Comparison of ENCODE assay signal across 8 mouse cellular contexts in genomic region chr9:107533791-107534407, GRCm38 (mm10). TPM values are rescaled to one million over a fixed set of nuclear protein-coding genes. Genes with fewer than 3 reads are reported as not detected.
A peak's percentile ranks its signal among the peaks of the same experiment; 100 is the strongest.
DNase-seq lines count a peak whose midpoint lies in the region; ATAC-seq lines count a peak whose summit lies in the region.

Gene Tmem115, plus strand, starts transcription at chr9:107533945.

- peak; percentile 97 for ATAC-seq in frontal cortex, adult (ENCODE audit: low TSS enrichment)

- H3K27ac ChIP-seq in hindbrain, embryonic 10.5 days, result peak within 1 kb of the TSS; percentile 88

- H3K4me1 ChIP-seq in hindbrain, embryonic 10.5 days (replicated peaks), result peaks cover 38% of the 10 kb centered on the region

- H3K27me3 ChIP-seq in hindbrain, embryonic 10.5 days (ENCODE audit: insufficient read depth, poor library complexity, severe bottlenecking), result peaks cover 16% of the 10 kb centered on the region; the same call in 1 of the 2 replicates

- no peaks in the 10 kb centered on the region for H3K9me3 ChIP-seq in hindbrain, embryonic 10.5 days

- peaks cover 21% of the 10 kb centered on the region for H3K36me3 ChIP-seq in hindbrain, embryonic 10.5 days

- whole genome bisulfite sequencing in hindbrain, embryonic 10.5 days, result under 1% methylated on average over 48 of the region's 48 CpGs

- peak within 1 kb of the TSS; percentile 94 for H3K4me3 ChIP-seq in hindbrain, embryonic 10.5 days

- peak; percentile 96 for DNase-seq in MN1 (ENCODE audit: low spot score)
- peak; percentile 96 for DNase-seq in cerebellum, adult 9-10 months
- DNase-seq in hindbrain, embryonic 10.5 days (ENCODE audit: low spot score), result peak; percentile 92
- DNase-seq in layer of hippocampus, postnatal 10 days (ENCODE audit: low spot score in 2 of 2), result peak; percentile 87 to 92
- peak; percentile 96 for DNase-seq in lung, postnatal 10 days
- DNase-seq in ovary, postnatal 36 days (ENCODE audit: low spot score), result peak; percentile 90
- DNase-seq in thymus, postnatal 25 days, result peak; percentile 90

RNA-seq across cellular contexts. Expression of gene Tmem115, which starts in this region (rescaled TPM):
- 36.5 and 44.8 TPM in 2 replicates for polyA plus RNA-seq in hindbrain, embryonic 10.5 days (2016; fragmentation: Nextera tagmentation; extraction: Ambion mirVana)
- 10 to 100 TPM; 33.2 to 33.3 TPM for total RNA-seq in layer of hippocampus, postnatal 10 days (2021)

Comparison
In these comparisons a context has a peak if more than half of its experiments do, and no peak if none do; other contexts are left out.
1. Peak in every context shown above with its lines: DNase-seq, ATAC-seq, H3K4me3 ChIP-seq and H3K27ac ChIP-seq.